Mouse (Mus musculus): ENCODE results near the gene Cdca7l.

Cdca7l gene

GRCm38 (mm10) chr12:117809327-117810017 is 5.4 kb downstream of the Cdca7l start:
- no peak for DNase-seq

GRCm38 (mm10) chr12:117810074-117810473 is 6.0 kb downstream of the Cdca7l start:
- no peak for DNase-seq

- DNase-seq, result no peak
Measured at GRCm38 (mm10) chr12:117820138-117820858, 16.2 kb downstream of the Cdca7l start.

- no peak for DNase-seq
Measured at GRCm38 (mm10) chr12:117820859-117821221, 16.8 kb downstream of the Cdca7l start.

GRCm38 (mm10) chr12:117821394-117821793 is 17.3 kb downstream of the Cdca7l start:
- DNase-seq, result no peak

GRCm38 (mm10) chr12:117828350-117828749 is 24.3 kb downstream of the Cdca7l start:
- no peak for DNase-seq

- DNase-seq, result no peak
Measured at GRCm38 (mm10) chr12:117831351-117831961, 27.4 kb downstream of the Cdca7l start.

- DNase-seq, result no peak
Measured at GRCm38 (mm10) chr12:117832190-117832589, 28.1 kb downstream of the Cdca7l start.

GRCm38 (mm10) chr12:117834652-117835051 is 30.6 kb downstream of the Cdca7l start:
- no peak for DNase-seq

GRCm38 (mm10) chr12:117835371-117835770 is 31.3 kb downstream of the Cdca7l start:
- DNase-seq, result no peak

GRCm38 (mm10) chr12:117837376-117837775 is 33.3 kb downstream of the Cdca7l start:
- no peak for DNase-seq

GRCm38 (mm10) chr12:117840705-117841104 is 36.6 kb downstream of the Cdca7l start:
- no peak for DNase-seq

GRCm38 (mm10) chr12:117842676-117843075 is 38.6 kb downstream of the Cdca7l start:
- no peak for DNase-seq

- peak; percentile 66 for DNase-seq
Measured at GRCm38 (mm10) chr12:117843302-117844074, 39.4 kb downstream of the Cdca7l start.

- DNase-seq, result no peak
Measured at GRCm38 (mm10) chr12:117844075-117844408, 40.0 kb downstream of the Cdca7l start.

GRCm38 (mm10) chr12:117844917-117845316 is 40.8 kb downstream of the Cdca7l start:
- DNase-seq, result no peak

GRCm38 (mm10) chr12:117848621-117849020 is 44.5 kb downstream of the Cdca7l start:
- no peak for DNase-seq

GRCm38 (mm10) chr12:117850472-117850871 is 46.4 kb downstream of the Cdca7l start:
- no peak for DNase-seq

- peak; percentile 53 for DNase-seq
Measured at GRCm38 (mm10) chr12:117853316-117853715, 49.2 kb downstream of the Cdca7l start.

- no peak for DNase-seq
Measured at GRCm38 (mm10) chr12:117857023-117857422, 52.9 kb downstream of the Cdca7l start.

GRCm38 (mm10) chr12:117857884-117858283 is 53.8 kb downstream of the Cdca7l start:
- no peak for DNase-seq

- no peak for DNase-seq
Measured at GRCm38 (mm10) chr12:117860840-117861239, 56.8 kb downstream of the Cdca7l start.

GRCm38 (mm10) chr12:117861249-117861648 is 57.2 kb downstream of the Cdca7l start:
- no peak for DNase-seq

Data from liver (tissue).